Mouse (Mus musculus): ENCODE measurements at regions not wholly inside any gene's neighbourhood (a gene's known extent, or its start where the extent isn't known, plus 50 kb on each side); places are given as distances from the start of the nearest gene placed in this dataset.

DNA sequence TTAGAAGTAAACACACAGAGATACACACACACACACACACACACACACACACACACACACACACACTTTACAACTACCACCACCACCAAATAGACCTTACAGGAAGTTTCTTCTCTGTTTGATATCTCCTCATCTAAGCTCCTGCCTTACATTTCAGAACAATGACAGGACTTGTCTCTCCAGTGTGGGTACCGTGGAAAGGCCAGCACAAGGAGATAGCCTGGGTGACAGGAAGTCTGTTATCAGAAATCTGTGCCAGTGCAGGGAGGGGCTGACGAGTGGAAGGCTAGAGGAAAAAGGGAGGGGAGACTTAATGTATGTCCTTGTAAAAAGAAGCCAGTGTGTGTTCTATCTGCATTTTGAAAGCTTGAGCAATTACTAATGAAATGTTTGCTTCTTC lies 318.5 kb upstream of the Dcn start:
- peak; percentile 86 for ATAC-seq (replicated peaks; ENCODE audit: low read depth, poor library complexity, severe bottlenecking)

DNA sequence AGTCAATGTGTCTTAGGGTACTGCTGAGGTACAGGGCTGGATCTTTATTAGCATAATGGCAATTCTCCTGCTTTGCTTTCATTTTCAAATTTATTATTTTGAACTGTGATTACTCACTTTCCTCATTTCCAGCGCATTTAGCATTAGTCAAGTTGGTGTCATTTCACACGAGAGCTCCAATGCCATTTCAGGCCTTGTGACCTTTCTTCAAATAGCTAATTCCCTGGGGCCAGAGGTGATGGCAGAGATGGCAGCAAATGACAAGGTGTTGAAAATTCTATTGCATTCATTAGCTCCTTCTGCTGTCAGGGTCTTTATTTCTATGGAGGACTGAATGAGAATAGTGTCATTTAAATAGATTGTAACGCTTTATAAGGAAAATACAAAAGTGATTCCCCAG lies 300.9 kb upstream of the Dcn start:
- ATAC-seq (replicated peaks; ENCODE audit: low read depth, poor library complexity, severe bottlenecking): no peak

DNA sequence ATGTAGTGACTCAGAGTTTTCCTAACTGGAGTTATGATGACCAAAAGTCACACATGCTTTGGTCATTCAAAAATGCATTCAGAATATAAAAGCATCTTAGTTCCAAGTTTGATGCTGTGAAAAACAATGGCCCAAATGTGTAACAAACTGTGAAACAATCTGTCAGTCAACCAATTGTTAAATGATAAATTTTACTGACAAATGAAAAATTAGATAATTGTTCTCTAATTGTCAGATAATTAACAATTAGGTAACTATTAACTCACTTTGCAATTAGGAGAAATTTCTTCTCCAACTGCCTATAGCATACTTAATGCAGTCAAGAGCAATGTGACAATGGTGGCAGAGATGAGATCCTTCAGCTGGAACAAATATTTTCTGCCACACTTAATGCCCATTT lies 289.7 kb upstream of the Dcn start:
- no peak for ATAC-seq (replicated peaks; ENCODE audit: low read depth, poor library complexity, severe bottlenecking)

DNA sequence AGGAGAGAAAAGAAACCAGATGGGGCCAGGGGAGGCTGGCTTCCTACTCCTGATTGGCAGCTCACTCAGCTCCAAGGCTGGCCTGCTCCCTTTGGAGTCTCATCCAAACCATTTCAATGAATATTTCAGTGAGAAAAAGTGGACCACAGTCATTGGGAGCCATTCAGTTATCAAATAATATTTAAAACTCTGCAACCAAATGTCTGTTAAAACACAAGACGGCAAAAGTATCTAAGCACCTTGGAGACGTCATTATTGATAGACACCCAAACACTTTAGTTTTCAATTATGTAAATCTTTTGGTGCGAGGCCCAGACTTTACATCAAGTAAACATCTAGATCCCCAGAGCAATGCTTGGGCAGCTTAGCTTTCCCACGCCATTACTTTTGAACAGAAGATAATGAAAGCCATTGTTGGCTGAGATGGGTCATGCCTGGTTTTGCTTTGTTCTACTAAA lies 268.1 kb upstream of the Dcn start:
- ATAC-seq (replicated peaks; ENCODE audit: low read depth, poor library complexity, severe bottlenecking): no peak

- ATAC-seq (replicated peaks; ENCODE audit: low read depth, poor library complexity, severe bottlenecking): no peak
Observed at GRCm38 (mm10) chr10:97211785-97212398, 267.5 kb upstream of the Dcn start.

DNA sequence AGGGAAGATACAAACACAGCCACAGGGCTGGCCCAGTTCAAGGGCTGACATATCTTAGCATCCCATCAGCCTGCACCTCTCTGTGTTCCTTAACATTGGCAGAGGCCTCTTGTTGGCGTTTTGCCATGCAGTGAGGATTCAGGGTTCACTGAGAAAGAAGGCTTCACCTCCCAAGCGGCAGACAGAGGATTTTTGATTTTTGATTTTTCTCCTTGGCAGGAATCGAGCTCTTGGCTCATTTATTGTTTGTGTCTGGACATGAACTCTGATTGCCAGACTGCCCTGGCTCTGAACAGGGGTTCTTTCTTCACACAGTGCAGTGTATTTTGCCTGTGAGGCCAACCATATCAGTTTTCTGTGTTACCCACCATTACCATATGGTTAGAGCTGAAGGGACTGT lies 259.9 kb upstream of the Dcn start:
- ATAC-seq (replicated peaks; ENCODE audit: low read depth, poor library complexity, severe bottlenecking): no peak

GRCm38 (mm10) chr10:97220431-97220830 lies 259.0 kb upstream of the Dcn start:
- ATAC-seq (replicated peaks; ENCODE audit: low read depth, poor library complexity, severe bottlenecking): no peak

- ATAC-seq (replicated peaks; ENCODE audit: low read depth, poor library complexity, severe bottlenecking): no peak
Observed at GRCm38 (mm10) chr10:97235631-97236030, 243.8 kb upstream of the Dcn start.

DNA sequence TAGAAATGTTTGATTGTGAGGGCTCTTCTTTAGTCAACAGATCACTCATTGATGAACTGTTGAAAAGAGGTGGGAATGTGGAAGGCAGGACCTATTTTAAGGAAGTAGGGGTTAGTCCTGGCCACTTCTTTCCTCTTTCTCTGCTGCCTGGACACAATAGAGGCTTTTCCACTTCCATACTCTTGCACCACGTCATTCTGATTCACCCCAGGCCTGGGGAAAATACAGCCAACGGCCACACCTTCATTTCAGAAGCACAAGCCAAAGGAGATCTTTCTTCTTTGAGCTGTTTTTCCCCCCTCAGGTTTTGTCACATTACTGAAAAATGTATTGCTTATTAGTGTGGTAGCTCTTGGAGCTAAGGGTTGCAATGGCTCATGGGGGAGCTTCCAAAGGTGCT lies 237.9 kb upstream of the Dcn start:
- no peak for ATAC-seq (replicated peaks; ENCODE audit: low read depth, poor library complexity, severe bottlenecking)

DNA sequence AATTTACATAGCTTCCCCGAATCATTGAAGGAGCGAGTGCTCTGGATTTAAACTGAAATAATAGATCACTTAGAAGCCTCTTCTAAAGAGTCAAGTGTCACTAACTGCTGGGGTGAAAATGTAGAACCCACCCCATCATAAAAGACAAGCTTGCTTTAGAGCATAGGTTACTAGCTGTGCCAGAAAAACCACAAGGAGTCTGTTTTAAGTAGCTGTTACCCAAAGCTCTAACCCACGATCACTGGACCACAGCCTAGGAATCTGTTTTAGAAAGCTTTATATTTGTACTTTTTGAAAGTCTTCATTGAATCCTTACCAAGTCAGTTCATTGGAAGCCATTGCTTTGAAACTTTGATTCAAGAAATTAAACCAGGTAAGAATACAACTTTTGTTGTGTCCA lies 233.7 kb upstream of the Dcn start:
- no peak for ATAC-seq (replicated peaks; ENCODE audit: low read depth, poor library complexity, severe bottlenecking)

- no peak for ATAC-seq (replicated peaks; ENCODE audit: low read depth, poor library complexity, severe bottlenecking)
Observed at GRCm38 (mm10) chr10:97248522-97248921, 230.9 kb upstream of the Dcn start.

DNA sequence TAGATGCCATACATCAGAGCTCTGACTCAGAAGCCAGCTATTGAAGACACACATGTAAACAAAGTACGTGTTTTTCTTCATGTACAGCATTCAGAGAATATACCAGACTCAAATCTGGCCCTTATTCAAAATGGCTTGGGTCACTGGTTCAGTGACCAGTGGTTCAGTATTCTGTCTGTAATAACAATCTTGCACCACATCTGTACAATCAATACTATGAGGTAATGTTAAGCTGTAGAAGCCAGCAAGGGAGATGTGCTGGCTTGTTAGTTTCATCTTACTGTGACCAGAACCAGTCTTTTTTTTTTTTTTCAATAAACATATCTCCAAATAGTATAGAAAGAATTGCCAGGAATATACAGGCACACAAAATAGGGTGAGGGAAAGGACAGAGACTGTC lies 229.6 kb upstream of the Dcn start:
- no peak for ATAC-seq (replicated peaks; ENCODE audit: low read depth, poor library complexity, severe bottlenecking)

DNA sequence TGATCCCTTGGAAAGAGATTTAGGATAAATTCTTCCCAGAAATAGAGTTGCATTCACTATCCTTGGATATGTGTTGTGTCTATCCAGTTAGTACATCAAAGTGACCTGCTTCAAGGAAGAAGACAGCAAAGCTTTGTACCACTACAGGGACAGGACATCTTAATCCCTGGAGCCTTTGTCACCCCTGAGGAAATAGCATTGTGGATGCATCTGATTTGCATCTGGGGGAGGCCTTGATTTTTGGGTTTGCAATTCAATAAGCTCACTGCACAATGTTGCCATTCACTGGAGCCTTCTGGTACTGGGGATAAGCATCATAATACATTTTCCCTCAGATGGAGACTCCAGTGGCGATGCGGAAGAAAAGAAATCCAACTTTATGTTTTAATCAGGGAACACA lies 229.2 kb upstream of the Dcn start:
- ATAC-seq (replicated peaks; ENCODE audit: low read depth, poor library complexity, severe bottlenecking): no peak

GRCm38 (mm10) chr10:97265959-97266517 lies 213.4 kb upstream of the Dcn start:
- ATAC-seq (replicated peaks; ENCODE audit: low read depth, poor library complexity, severe bottlenecking): no peak

DNA sequence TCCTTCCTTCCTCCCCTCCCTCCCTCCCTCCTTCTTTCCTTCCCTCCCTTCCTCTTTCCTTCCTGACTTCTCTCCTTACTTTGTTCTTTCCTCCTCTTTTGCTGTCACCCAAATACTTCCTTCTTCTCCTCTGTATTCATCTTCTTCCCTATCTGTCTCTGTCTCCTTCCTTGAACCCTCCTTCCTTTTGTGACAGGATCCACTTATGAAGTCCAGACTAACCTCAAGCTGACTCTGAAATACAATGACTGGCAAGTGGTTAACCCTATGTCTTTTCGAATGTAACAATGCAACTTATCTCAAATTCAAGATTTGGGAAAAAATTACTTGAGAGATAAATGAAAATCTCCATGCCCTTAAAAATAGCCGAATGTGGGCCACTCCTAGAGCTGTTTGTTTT lies 197.0 kb upstream of the Dcn start:
- ATAC-seq (replicated peaks; ENCODE audit: low read depth, poor library complexity, severe bottlenecking): no peak

GRCm38 (mm10) chr10:97282841-97283496 lies 196.4 kb upstream of the Dcn start:
- ATAC-seq (replicated peaks; ENCODE audit: low read depth, poor library complexity, severe bottlenecking): no peak

DNA sequence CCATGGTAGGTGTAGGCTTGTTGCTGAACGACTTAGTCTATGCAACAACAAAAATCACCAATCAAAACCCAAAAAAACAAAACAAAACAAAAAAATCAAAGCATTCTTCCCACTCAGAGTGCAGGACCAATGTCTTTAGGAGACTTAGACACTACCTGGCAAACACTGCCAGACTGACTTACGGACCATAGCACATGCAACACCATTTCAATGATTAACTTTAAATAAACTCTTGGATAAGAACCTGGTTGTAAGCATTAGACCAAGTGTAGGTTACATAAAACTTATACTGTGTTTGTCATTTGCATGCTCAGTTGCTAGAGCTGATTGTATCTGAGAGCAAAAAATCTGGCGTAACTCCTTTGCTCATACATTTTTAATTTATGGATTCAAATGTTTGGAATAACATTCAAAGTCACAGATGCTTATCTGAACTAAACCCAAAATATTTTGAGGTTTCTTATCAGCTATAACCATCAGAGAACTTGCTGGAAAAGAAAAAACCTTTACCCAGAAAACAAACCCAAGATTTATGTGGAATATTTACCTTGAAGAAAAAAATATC lies 174.5 kb upstream of the Dcn start:
- no peak for ATAC-seq (replicated peaks; ENCODE audit: low read depth, poor library complexity, severe bottlenecking)

DNA sequence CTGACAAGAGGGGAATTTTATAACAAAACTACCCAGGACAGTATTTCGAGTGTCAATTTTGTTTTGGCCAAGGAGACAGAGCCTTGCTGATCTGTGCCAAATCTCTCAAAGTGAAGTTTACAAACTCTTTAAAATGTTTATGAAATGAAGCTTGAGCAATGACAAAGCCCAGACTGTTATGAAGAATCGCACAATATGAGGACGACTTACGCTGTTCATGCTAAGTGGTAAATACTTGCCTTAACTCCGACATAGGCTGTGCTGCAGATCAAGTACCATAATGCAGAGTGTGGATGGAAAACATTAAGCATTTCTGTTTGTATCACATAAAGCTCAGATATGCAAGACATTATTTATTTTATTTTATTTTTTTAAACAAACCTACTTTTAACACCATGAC lies 169.8 kb upstream of the Dcn start:
- ATAC-seq (replicated peaks; ENCODE audit: low read depth, poor library complexity, severe bottlenecking): no peak

- ATAC-seq (replicated peaks; ENCODE audit: low read depth, poor library complexity, severe bottlenecking): peak; percentile 27
Observed at GRCm38 (mm10) chr10:97312509-97312908, 166.9 kb upstream of the Dcn start.

DNA sequence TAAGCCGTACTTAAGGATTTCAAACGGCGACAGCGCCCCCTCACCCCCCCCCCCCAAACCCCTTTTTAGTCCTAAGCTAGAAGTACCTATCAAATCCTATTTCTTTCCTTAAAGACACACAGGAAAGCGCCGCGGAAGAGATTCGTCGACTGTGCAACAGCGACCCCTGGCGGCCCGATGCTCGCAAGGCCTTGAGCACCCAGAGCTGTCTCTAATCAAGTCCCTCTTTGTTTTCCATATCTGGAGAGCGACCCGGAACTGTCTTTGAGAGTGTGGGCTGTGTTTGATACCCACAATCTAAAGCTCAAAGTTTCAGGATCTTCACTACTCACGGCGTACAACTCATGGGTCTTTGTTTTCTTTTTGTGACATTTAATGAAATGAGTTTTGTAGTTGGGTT lies 166.4 kb upstream of the Dcn start:
- peak; percentile 88 for ATAC-seq (replicated peaks; ENCODE audit: low read depth, poor library complexity, severe bottlenecking)

GRCm38 (mm10) chr10:97313407-97313901 lies 166.0 kb upstream of the Dcn start:
- peak; percentile 95 for ATAC-seq (replicated peaks; ENCODE audit: low read depth, poor library complexity, severe bottlenecking)
